Mouse (Mus musculus): ENCODE measurements at regions not wholly inside any gene's neighbourhood (a gene's known extent, or its start where the extent isn't known, plus 50 kb on each side); places are given as distances from the start of the nearest gene placed in this dataset.

GRCm38 (mm10) chr3:68808866-68809265 lies 60.5 kb upstream of the 1110032F04Rik start:
- no peak for TF ChIP-seq CTCF (IDR thresholded peaks at IDR 0.05; ENCODE audit: control insufficient read depth, insufficient read depth, insufficient read length)
- no peak for TF ChIP-seq MAX (IDR thresholded peaks at IDR 0.05)
- no peak for TF ChIP-seq USF1 (IDR thresholded peaks at IDR 0.05; ENCODE audit: low read depth)
- no peak for TF ChIP-seq MYOD1 (IDR thresholded peaks at IDR 0.05; ENCODE audit: control insufficient read depth, insufficient read length, low read depth)
- no peak for TF ChIP-seq MYOG (IDR thresholded peaks at IDR 0.05; ENCODE audit: control insufficient read depth, extremely low read depth, insufficient read length)

Measured in C2C12 (cell line).